Mouse (Mus musculus): ENCODE measurements around the gene Igfbp1.

The Igfbp1 gene

DNA sequence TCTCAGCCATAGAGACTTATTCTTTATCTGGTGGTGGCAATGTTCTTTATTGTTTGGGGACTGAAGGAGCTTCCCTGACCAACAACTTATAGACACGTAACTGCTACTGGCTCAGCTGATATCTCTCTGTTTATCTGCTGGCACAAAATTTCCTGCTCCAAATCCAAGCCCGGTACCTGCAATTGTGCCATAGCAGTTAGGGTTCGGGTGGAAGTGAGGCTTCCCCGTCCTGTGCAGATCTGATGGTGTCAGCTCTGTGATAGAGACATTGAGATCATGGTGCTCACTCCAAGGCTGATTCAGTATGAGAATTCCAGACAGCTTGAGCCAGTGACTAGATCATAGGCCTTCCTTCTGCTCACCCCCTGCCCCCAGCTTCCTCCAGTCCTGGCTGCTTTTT is 34.4 kb downstream of the Igfbp1 start:
- DNase-seq (ENCODE audit: low spot score): no peak

DNA sequence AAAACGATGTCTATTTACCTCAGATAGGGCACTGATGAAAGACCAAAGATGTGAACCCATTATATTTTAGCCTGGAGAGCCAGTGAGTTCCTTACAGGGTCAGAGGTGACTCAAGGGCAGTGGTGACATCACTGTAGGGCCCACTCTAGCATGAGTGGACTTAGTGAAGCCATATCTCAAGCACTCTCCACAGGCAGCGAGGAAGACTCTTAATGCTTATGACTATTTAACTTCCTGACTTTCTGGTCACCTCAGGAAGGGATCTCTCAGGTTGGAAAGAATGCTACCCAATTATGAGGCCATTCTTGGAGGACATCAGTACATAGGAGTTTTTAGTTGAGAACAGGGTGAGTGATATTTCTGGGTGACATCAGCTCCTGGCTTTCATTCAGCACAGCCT is 35.8 kb downstream of the Igfbp1 start:
- no peak for DNase-seq (ENCODE audit: low spot score)

DNA sequence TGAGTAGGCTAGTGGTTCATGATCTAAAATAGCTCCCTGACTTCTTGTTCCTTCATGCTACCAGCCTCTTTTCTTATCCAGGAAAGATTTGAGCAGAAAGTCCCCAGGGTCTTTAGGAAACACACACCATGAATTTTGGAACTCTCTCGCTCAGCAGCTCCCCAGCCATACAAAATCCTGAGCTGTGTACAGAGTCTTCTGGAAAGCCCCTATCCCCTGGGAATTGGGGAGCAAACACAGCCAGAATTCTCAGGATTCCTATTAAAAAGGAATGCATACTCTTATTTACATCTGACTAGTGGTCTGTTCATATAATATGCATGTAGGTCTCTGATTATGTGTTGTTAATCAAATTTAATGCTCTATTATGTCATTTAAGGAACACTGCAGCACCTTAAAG is 36.9 kb downstream of the Igfbp1 start:
- no peak for DNase-seq (ENCODE audit: low spot score)

DNA sequence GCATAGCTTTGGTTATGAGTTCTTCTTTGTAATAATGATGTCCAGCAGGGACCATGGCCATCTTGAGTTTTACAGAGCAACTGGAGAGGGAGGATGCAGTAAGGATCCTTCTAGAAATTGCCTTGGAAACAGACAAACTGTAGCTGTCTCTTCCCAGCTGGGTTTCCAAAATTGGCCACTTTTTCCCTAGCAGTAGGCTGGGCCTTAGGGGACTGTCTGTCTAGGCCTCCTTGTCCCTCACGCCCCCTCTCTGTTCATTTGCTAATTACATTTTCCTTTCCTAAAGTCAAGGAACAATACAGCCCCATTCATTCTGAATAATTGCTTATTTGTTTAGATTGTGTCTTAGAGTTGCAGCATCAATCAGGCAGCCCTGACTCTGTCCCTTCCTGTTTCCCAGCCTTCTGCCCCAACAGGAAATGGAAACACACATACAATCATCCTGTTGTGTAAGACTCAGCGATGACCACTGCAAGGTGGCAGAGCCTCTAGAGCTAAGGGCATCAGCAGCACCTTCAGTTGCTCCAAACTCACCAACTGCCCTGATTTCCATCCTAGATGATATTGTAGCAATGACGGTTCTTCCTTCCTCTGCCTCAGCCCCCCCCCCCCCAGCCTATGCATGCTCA is 37.5 kb downstream of the Igfbp1 start:
- DNase-seq (ENCODE audit: low spot score): no peak

DNA sequence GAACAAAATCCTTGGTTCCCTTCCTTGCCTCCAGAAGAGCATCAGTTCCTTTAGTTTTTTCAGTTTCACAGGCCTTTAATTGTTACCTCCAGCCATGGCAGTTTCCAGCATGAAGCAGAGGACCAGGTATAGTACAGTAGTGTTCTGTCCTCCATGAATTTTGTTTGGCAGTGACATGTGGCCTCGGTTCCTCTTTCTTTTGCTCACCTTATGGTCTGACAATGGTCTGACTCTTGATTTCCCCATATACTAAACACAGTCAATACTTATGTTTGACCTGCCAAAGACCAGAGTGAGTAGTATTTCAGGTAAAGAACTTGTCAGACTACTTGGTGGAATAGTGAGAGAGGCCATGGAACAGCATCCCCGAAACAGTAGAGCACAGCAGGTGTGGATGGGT is 39.2 kb downstream of the Igfbp1 start:
- no peak for DNase-seq (ENCODE audit: low spot score)

DNA sequence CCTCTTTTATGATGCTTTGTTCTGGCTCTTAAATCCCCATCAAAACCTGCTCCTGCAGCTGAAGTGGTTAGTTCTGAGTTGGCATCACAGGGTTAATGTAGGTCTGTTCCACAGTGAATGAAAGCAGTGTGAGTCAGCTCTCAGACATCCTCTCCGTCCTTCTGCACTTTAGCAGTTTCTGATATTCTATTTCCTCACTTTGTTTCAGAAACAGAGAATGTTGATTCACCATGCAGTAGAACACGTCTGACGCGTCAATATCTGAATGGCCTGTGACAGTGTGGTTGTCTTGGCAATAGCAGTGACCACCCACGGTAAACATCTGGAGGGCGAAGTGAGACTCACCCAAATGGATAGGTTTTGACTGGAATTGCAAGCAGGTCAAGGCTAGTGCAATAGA is 40.1 kb downstream of the Igfbp1 start:
- DNase-seq (ENCODE audit: low spot score): no peak

DNA sequence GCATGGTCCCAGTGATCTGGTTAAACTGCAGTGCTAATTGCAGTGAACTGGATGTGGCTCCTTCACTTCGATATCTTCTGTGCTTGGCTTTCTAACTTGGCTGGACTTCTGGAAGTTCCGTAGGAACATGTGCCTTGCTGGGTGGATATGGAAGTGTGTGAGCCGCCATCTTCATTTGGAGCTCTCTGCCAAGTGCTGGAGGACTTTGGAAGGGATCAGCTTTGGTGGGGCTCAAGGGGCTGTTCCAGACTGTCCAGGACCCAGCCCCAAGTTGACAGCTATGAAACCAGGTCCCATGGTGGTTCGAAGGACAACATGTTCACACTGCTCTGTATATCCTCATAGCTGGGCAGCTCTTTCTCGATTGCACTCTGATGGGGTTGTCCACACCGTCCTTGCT is 41.0 kb downstream of the Igfbp1 start:
- DNase-seq (ENCODE audit: low spot score): no peak

DNA sequence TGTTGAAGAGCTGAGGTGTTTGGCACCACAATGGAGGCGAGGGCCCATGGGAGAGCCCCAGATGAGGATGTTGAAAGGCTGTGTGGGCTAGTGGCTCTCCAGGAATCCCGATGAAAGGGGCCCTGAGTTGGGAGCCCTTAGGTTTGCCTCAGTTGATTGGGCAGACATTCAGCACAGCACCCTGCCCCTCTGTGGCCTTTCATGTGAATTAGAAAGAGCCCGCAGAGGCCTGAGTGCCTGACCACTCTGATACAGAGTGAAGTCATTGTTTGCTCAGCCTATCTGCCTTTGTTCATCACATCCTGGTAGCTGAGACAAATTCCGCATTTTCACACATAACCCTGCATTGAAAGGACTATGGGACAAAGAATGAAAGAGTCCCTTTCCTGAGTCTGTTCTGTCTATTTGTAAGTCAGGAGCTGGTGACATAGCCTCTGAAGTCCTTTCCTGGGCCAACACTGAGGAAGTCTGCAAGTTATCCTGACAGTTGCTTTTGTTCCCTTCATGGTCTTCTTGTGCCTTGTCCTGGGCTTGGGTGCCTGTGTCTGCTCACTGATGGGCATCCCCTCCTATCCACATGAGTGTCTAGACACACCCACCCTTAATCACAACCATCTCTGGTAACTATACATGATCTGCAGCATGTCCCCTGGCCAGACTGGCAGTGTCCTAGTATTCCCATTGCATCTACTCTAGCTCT is 41.6 kb downstream of the Igfbp1 start:
- no peak for DNase-seq (ENCODE audit: low spot score)

DNA sequence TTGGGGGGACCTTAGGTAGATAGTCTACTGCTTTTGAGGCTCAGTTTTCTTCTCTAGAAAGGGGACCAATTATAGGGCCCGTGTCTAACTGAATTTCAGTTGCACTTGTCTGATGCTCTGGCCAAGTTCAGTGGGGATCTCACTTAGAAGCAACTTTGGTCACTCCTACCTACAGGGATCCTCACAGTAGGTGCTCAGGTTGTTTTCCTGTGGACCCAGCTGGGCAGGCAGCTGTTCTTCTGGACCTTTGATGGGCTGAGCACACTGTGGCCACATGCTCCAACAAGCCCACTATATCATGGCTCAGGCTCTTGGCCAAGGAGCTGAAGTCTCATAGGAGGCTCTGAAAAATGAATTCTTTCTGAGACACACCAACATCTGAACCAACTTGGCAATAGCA is 47.2 kb downstream of the Igfbp1 start:
- no peak for DNase-seq (ENCODE audit: low spot score)

DNA sequence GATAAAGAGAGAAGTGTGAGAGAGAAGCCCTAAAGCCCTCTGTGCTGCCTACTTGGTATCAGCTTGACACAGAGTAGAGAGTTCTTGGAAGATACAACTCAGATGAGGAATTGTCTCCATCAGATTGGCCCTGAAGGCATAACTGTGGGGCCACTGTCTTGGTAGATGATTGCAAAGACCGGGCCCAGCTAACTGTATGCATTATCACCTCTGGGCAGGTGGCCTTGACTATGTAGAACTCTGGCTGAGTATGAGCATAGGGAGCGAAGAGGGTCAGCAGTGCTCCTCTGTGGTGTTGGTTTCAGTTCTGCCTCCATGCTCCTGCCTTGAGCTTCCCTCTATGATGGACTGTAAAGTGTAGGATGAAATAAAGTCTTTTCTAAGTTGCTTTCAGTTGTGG is 52.8 kb downstream of the Igfbp1 start:
- DNase-seq (ENCODE audit: low spot score): no peak

DNA sequence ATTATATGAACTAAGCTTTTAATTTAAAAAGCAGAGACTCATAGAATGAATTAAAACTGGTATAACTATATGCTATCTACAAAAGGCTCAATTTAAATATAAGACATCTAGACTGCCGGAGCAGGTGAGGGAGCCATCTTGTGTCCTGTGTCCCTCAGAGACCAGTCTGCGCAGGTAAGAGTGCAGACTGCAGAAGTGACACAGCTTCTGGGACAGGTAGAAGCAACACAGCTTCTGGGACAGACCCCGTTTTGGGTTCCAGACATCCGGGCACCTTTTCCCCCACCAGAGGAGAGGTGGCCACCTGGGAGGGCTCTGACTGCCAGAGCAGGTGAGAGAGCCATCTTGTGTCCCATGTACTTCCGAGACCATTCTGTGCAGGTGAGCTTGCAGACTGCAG is 53.3 kb downstream of the Igfbp1 start:
- DNase-seq (ENCODE audit: low spot score): no peak

Measured in layer of hippocampus, adult 9-10 months (tissue).